Mouse (Mus musculus) left cerebral cortex, adult 2 months (tissue): ENCODE data around the gene Atxn10. TPM values are rescaled to one million over a fixed set of nuclear protein-coding genes. Genes with fewer than 3 reads are reported as not detected.

Source experiments
- DNase-seq, 2 experiments: peaks; one replicate each; pipeline ENCODE4 v3.0.0; 2021 to 2022; ENCODE audit warnings: low spot score in 2 of 2, mixed read lengths in 1 of 2; ENCODE audit errors: extremely low spot score in 1 of 2
- H3K27ac ChIP-seq: fragments of 200-600 bp; 2 replicates; pipeline ENCODE4 v1.8.1; 2022
- H3K4me3 ChIP-seq: fragments of 200-600 bp; 2 replicates; pipeline ENCODE4 v1.8.1; 2022
- CTCF ChIP-seq: fragments of 200-600 bp; IDR thresholded peaks from 2 replicates; pipeline ENCODE4 v1.8.1; 2022; ENCODE audit warnings: antibody characterized with exemption, mild to moderate bottlenecking, moderate library complexity
- intact Hi-C: fragments of 180-260 bp; cut with DNase I; formaldehyde crosslinking; loops from one replicate; pipeline ENCODE4 v1.15.1; 2025
- total RNA-seq, 2 experiments: library from RNA; stranded (reverse); gene quantifications; 2 replicates each; pipeline ENCODE4 v1.2.3; 2021

Atxn10 gene
- total RNA-seq, 2 experiments from 2014 or later: 238 to 262 TPM

DNA sequence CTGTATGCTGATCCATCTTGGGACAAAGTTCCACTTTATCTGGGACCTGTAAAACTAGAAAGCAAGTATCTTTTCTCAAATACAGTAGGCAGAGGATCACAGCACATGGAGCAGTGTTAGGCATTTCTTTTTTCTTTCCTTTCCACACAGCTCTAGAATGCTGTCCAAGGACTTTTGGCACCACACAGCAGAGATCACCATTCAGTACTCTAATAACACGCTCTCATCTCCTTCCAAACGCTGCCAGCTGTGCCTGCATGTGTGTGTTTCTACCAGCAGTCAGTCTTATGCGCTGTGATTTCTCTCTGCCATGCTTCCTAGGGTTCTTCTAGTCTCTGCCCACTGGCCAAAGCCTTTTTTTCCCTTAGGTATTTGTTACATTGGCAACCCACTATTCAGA lies 28.3 kb downstream of the Atxn10 start:
- intact Hi-C loops: no loop called here
- H3K4me3 ChIP-seq: no peak overlapping the region
- no peak overlapping the region for H3K27ac ChIP-seq
- DNase-seq: no peak
- no peak for TF ChIP-seq CTCF

DNA sequence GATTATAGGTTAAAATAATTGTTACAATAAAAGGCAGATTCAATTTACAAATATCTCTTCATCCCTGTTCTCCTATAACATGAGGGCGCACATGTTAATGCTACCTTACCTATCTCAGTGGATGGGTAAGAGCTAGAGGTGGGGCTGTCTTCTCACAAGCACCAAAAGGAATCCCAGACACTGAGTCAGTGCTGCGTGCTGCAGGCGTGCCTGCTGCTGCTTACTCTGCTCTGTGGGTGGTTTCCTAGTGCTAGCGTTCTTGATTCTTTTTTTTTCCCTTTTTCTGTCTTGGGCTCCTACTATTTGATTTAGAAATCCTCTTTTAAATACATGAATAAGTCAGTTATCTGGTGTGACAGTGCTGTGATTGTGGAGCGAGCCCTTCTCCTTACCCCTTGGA lies 30.9 kb downstream of the Atxn10 start:
- intact Hi-C loops: no loop called here

DNA sequence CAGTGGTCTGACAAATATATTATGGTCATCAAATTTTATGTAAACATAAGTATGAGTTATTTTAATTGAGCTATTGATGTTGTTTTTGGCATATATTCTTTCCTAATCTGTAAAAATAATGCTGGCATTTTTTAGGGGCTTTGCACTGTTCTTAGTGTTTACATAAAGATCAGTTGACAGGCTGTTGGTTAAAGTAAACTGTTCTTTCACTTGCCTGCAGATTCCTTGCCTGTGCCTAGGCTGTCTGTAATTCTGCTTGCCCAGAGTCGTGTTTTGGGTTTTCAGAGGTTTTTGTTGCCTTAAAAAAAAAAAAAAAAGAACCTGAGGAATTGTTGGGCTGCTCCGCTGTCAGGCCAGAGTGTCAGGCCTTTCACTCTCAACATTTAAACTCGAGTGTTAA lies 33.7 kb downstream of the Atxn10 start:
- intact Hi-C loops: no loop called here
- no peak for DNase-seq
- no peak for TF ChIP-seq CTCF
- Histone ChIP-seq H3K27ac (no peak overlapping the region), H3K4me3 (no peak overlapping the region)

More for the DNA sequence above, 30.9 kb downstream of the Atxn10 start:
- DNase-seq: peak in 1 of 2 experiments; percentile 26
- no peak for TF ChIP-seq CTCF
- Histone ChIP-seq H3K4me3 (no peak overlapping the region), H3K27ac (no peak overlapping the region)

DNA sequence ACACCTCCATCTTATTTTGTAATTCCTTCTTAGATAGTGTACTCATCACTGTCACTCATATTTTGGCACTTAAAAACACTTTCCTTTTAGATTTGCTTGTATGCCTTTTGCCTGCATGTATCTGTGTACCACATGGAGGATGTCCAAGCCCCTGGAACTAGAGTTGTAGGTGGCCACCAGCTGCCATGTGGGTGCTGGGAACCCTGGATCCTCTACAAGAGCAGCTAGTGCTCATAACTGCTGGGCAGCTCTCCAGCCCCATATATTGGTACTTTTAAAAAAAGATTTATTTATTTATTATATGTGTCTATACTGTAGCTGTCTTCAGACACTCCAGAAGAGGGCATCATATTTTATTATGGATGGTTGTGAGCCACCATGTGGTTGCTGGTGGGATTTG lies 37.1 kb downstream of the Atxn10 start:
- Histone ChIP-seq H3K4me3 (no peak overlapping the region), H3K27ac (no peak overlapping the region)
- DNase-seq: peak; percentile 36 to 53
- TF ChIP-seq CTCF: peak; percentile 25
- intact Hi-C loops: loop anchor here (2.0 kb wide), 1 partner anchor 46 kb away; no protein-coding TSS in a partner anchor

DNA sequence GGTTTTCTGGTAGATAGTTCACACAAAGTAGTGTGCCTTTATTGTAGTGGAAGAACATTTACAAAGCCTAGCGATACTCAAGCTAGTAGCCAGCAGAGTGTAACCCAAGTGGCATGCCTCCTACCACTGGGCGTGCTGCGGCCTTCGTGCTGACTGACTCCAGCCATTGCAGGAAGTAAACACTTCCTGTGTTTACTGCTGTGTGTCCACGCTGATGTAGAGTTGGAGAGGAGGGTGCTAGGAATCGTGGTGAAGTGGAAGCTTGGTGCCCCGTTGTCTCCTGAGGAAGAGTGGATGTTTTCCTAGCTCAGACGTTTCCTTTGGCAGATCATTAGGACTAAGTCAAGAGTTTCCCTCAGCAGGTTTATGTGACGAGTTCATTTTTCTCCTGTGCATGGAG lies 47.4 kb downstream of the Atxn10 start:
- TF ChIP-seq CTCF: no peak
- intact Hi-C loops: no loop called here
- no peak overlapping the region for H3K4me3 ChIP-seq
- no peak overlapping the region for H3K27ac ChIP-seq
- no peak for DNase-seq

DNA sequence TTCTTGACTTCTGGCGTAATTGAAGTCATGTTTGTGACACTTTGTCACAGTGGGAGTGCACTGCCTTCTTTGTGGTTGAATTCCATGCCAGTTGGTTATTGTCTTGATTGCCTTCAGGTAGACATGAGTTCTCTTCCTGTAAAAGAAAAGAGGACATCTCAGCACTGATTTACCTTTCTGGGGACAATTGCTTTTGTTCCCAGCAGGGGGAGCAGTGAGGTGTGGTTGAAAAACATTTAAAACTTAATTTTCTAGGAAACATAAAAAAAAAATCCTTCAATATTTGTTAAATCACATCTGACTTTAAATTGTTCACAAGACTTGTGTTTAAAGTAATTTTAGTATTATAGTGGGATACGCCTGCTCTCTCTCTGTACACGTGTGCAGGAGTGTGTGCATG lies 52.7 kb downstream of the Atxn10 start:
- intact Hi-C loops: loop anchor here (2.0 kb wide), 1 partner anchor 194 kb away; the partner anchor contains the start of gene Wnt7b
- TF ChIP-seq CTCF: peak; percentile 71
- Histone ChIP-seq H3K27ac (no peak overlapping the region), H3K4me3 (no peak overlapping the region)
- no peak for DNase-seq

DNA sequence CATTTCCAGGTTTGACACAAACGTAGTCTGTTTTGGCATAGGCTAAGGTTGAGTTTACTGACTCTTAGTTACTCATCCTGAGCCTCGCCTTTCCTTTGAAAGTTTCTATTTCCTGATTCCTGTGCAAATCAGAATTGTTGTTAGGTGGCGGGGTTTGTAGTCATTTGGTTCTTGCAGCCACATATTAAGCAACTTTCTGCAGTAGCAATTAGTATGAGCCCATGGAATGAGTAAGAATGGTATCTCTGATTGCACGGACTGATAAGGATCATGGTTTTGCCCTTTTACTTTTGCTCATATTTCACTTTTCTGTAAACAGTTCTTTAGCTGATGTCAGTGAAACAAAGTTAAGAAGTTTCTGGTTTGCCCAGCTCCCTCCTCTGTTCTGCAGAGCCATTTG lies 53.9 kb downstream of the Atxn10 start:
- intact Hi-C loops: loop anchor here (2.0 kb wide), 1 partner anchor 193 kb away; the partner anchor contains the start of gene Wnt7b

DNA sequence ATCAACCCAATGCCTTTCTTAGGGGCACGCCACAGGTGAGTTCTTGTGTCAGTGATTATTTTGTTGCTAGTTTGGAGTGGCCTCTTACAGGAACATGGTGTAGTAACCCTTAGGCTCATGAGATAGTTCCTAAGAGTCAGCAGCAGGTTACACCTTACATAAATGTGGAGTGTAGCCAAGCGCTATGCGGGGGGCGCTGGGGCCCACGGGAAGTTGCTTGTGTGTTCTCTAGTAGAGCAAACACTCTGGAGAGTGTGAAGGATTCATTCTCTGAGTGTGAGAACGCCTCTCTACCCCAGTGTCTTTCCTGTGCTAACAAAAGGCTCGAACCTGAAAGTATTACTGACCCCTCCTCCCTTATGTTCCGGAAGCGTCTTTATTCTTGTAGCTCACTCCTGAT lies 59.3 kb downstream of the Atxn10 start:
- TF ChIP-seq CTCF: no peak
- no peak for DNase-seq
- intact Hi-C loops: no loop called here
- H3K4me3 ChIP-seq: no peak overlapping the region
- no peak overlapping the region for H3K27ac ChIP-seq

More for the DNA sequence above, 53.9 kb downstream of the Atxn10 start:
- Histone ChIP-seq H3K4me3 (no peak overlapping the region), H3K27ac (no peak overlapping the region)
- no peak for DNase-seq
- TF ChIP-seq CTCF: no peak

DNA sequence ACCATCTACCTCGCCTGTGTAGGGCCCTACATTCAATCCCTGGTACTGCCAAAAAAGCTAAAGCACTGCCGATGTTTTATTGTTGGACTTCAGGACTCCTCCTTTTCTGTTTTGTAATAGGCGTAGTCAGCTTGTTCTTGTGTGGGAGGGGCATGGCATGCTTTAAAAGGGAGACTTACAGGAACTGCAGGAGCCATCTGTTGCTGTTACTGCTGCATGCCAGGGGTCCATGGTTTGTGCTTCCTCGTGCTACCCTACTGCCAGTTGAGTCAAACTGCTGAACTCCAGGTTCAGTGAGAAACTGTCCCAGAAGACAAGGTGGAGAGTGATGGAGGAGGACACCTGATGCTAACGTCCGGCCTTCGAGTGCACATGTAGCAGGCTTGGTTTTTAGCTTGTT lies 65.9 kb downstream of the Atxn10 start:
- intact Hi-C loops: loop anchor here (2.0 to 5.0 kb wide), 2 partner anchors 75 to 180 kb away; partner anchors contain the start of gene Wnt7b
- no peak overlapping the region for H3K4me3 ChIP-seq
- no peak for TF ChIP-seq CTCF
- H3K27ac ChIP-seq: no peak overlapping the region; the same call in 1 of the 2 replicates
- no peak for DNase-seq

DNA sequence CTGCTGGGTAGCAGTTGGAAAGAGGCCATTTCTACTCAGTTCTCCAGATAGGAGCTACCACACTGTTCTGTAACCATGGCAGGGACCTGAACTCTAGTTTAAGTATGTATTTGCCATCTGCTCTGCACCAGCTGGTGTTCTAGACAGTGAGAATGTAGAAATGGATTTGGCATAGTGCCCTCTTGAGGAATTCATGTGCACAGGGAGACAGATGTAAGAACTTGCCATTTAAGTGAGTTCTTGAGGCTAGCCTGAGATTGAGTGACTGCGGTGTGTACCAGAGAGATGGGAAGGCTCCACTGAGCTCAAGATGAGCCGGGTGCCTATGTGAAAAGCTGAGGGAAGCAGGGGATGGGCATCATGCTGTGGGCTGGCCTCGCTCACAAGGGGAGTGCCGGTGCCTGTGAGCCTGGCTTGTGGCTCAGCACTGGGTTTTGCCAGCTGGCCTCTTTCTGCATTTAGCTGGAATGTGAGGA lies 67.2 kb downstream of the Atxn10 start:
- TF ChIP-seq CTCF: no peak
- intact Hi-C loops: loop anchor here (1.0 to 5.0 kb wide), 4 partner anchors 59 to 179 kb away; partner anchors contain the start of gene Wnt7b
- peak overlapping the region; percentile 53; the same call in 1 of the 2 replicates for H3K27ac ChIP-seq
- peak; percentile 49 to 57 for DNase-seq
- no peak overlapping the region for H3K4me3 ChIP-seq

DNA sequence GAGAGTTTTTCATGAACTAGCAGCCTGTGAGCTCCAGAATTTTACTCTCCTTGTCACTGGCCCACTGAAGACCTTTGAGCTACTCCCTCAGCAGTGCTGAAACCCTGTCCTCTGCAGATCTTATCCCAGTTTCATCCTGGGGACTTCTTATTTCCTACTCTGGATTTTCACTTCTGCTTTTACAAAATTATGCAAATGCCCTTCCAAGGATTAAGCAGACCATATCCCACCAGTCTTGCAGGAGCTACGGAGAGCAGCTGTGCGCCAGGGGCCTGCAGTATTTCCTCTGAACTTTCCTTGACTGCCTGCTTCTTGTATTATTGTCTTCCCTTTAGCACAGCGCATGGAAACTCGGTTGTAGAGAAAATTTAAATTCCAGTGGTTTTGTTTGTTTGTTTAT lies 68.7 kb downstream of the Atxn10 start:
- H3K27ac ChIP-seq: peak overlapping the region; percentile 32; the same call in 1 of the 2 replicates
- TF ChIP-seq CTCF: no peak
- intact Hi-C loops: loop anchor here (5.0 kb wide), 1 partner anchor 178 kb away; the partner anchor contains the start of gene Wnt7b
- DNase-seq: no peak
- no peak overlapping the region for H3K4me3 ChIP-seq

DNA sequence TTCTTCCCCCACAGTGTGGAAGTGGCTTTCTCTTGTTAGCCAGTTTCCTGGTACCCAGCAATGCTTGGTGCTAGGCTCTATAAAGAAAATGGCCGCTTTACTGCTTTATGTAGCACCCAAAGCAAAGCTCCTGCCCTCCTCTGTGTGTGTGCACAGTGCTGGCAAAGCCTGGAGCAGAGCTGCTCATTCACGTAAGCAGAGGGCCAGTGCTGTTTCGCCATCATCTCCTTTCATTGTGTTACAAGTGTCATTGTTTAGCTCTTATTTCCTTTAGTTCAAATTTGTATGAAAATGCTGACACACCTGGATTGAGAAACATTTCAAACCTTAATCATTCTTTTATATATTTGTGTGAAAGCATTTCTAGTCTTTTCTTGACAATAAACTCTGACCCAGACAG lies 69.5 kb downstream of the Atxn10 start:
- no peak overlapping the region for H3K4me3 ChIP-seq
- no peak for DNase-seq
- intact Hi-C loops: no loop called here
- no peak overlapping the region for H3K27ac ChIP-seq
- TF ChIP-seq CTCF: no peak

DNA sequence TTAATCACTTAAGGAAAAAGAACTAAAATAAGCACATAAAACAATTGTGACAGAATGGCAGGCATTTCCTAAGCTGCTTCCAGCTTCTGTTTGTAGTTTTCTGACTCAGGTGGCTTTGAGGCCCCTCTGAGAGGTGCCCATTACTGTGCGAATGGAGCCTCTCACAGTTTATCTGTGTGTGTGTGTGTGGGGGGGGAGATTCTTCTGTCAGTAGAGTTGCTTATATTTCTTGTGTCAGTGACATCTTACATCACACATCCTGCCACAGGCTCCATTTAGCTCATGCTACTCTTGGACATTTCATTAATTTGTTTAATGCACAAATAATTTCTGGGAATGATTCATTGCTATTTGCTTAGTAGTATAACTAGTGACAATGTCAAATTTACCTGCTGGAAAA lies 70.8 kb downstream of the Atxn10 start:
- DNase-seq: no peak
- no peak overlapping the region for H3K27ac ChIP-seq
- H3K4me3 ChIP-seq: no peak overlapping the region
- TF ChIP-seq CTCF: no peak
- intact Hi-C loops: no loop called here
